ENCODE assay signal across 8 mouse cellular contexts in genomic region chr1:165771491-165771897, GRCm38 (mm10). TPM values are rescaled to one million over a fixed set of nuclear protein-coding genes. Genes with fewer than 3 reads are reported as not detected.
DNase-seq lines count a peak whose midpoint lies in the region; ATAC-seq and TF ChIP-seq lines count a peak whose summit lies in the region.

No protein-coding gene starts in this region.

- peak; percentile 24; the same call in 1 of the 2 replicates for ATAC-seq in embryonic facial prominence, embryonic 15.5 days (ENCODE audit: insufficient number of reproducible peaks, low FRiP score, low TSS enrichment, low read depth)
- ATAC-seq in heart, embryonic 11.5 days (replicated peaks; ENCODE audit: insufficient number of reproducible peaks, low FRiP score, low TSS enrichment): peak; percentile 48
- peak; percentile 68 for ATAC-seq in kidney, embryonic 15.5 days (replicated peaks; ENCODE audit: low FRiP score)
- peak; percentile 74 for ATAC-seq in liver, embryonic 14.5 days (ENCODE audit: insufficient read depth)
- peak; percentile 82 for ATAC-seq in stomach, embryonic 15.5 days (ENCODE audit: insufficient read depth, low FRiP score, low read depth)

- H3K4me3 ChIP-seq in bone marrow, adult 2 months (replicated peaks; ENCODE audit: control insufficient read depth, low read depth, low read length): no peak overlapping the region
- no peak overlapping the region for H3K4me3 ChIP-seq in embryonic facial prominence, embryonic 15.5 days (replicated peaks)
- no peak overlapping the region for H3K4me3 ChIP-seq in heart, embryonic 11.5 days (ENCODE audit: low read depth, low read length)
- no peak overlapping the region for H3K4me3 ChIP-seq in kidney, embryonic 15.5 days (replicated peaks)
- peak overlapping the region; percentile 19 to 42 for H3K4me3 ChIP-seq in liver, embryonic 14.5 days (ENCODE audit: insufficient read depth in 1 of 2, low read depth in 2 of 2, low read length in 2 of 2)
- H3K4me3 ChIP-seq in stomach, embryonic 15.5 days (replicated peaks): no peak overlapping the region

- no peak overlapping the region for H3K9ac ChIP-seq in embryonic facial prominence, embryonic 15.5 days
- H3K9ac ChIP-seq in heart, embryonic 11.5 days (ENCODE audit: low read depth, low read length): no peak overlapping the region
- no peak overlapping the region for H3K9ac ChIP-seq in kidney, embryonic 15.5 days
- no peak overlapping the region for H3K9ac ChIP-seq in liver, embryonic 14.5 days (replicated peaks)
- H3K9ac ChIP-seq in stomach, embryonic 15.5 days: no peak overlapping the region

- TF ChIP-seq EP300 in liver, embryonic 14.5 days (IDR thresholded peaks at IDR 0.05; ENCODE audit: low read depth): no peak

- no peak overlapping the region for H3K4me2 ChIP-seq in embryonic facial prominence, embryonic 15.5 days (replicated peaks)
- peak overlapping the region; percentile 43 for H3K4me2 ChIP-seq in heart, embryonic 11.5 days
- peak overlapping the region; percentile 40 for H3K4me2 ChIP-seq in kidney, embryonic 15.5 days
- peak overlapping the region; percentile 92 for H3K4me2 ChIP-seq in liver, embryonic 14.5 days (ENCODE audit: low read depth)
- peak overlapping the region; percentile 40 for H3K4me2 ChIP-seq in stomach, embryonic 15.5 days

- peak overlapping the region; percentile 9 for H3K27ac ChIP-seq in bone marrow, adult 2 months (ENCODE audit: control insufficient read depth, insufficient read depth, low read depth, low read length, poor library complexity)
- H3K27ac ChIP-seq in embryonic facial prominence, embryonic 15.5 days (replicated peaks): no peak overlapping the region
- 0 out of 2 replicates have a peak overlapping the region, but pooled peaks have one; percentile 29 for H3K27ac ChIP-seq in heart, embryonic 11.5 days (ENCODE audit: low read depth, low read length)
- no peak overlapping the region for H3K27ac ChIP-seq in kidney, embryonic 15.5 days
- peak overlapping the region; percentile 97 for H3K27ac ChIP-seq in liver, embryonic 14.5 days
- no peak overlapping the region for H3K27ac ChIP-seq in stomach, embryonic 15.5 days

- no peaks in the 10 kb centered on the region for H3K9me3 ChIP-seq in embryonic facial prominence, embryonic 15.5 days (replicated peaks)
- no peaks in the 10 kb centered on the region for H3K9me3 ChIP-seq in heart, embryonic 11.5 days (replicated peaks; ENCODE audit: control insufficient read depth, low read length)
- no peaks in the 10 kb centered on the region for H3K9me3 ChIP-seq in kidney, embryonic 15.5 days (replicated peaks)
- no peaks in the 10 kb centered on the region for H3K9me3 ChIP-seq in liver, embryonic 14.5 days (ENCODE audit: control insufficient read depth, low read length)
- H3K9me3 ChIP-seq in stomach, embryonic 15.5 days: no peaks in the 10 kb centered on the region

- DNase-seq in CD4-positive helper T cell, adult 2 months (ENCODE audit: low read depth, low spot score): peak; percentile 80
- peak; percentile 76 to 82 (median 77) for DNase-seq in liver, embryonic 14.5 days (ENCODE audit: low read depth in 3 of 3, low spot score in 3 of 3)
- peak; percentile 78 for DNase-seq in natural killer cell, adult 2 months (ENCODE audit: low spot score in 2 of 2)

- peak; percentile 90 for TF ChIP-seq CTCF in bone marrow, adult 2 months (IDR thresholded peaks at IDR 0.05; ENCODE audit: control insufficient read depth, insufficient read depth, low read length)
- peak; percentile 98 for TF ChIP-seq CTCF in liver, embryonic 14.5 days (IDR thresholded peaks at IDR 0.05; ENCODE audit: low read depth)

- TF ChIP-seq POLR2A in bone marrow, adult 2 months (IDR thresholded peaks at IDR 0.05; ENCODE audit: borderline replicate concordance, control insufficient read depth, low read depth, low read length): no peak

- H3K36me3 ChIP-seq in embryonic facial prominence, embryonic 15.5 days: 0 out of 2 replicates have a peak, but pooled peaks cover 5% of the 10 kb centered on the region
- peaks cover 4% of the 10 kb centered on the region for H3K36me3 ChIP-seq in heart, embryonic 11.5 days (ENCODE audit: control insufficient read depth, insufficient read depth, low read length)
- H3K36me3 ChIP-seq in kidney, embryonic 15.5 days: peaks cover 18% of the 10 kb centered on the region; the same call in 1 of the 2 replicates
- H3K36me3 ChIP-seq in liver, embryonic 14.5 days (replicated peaks; ENCODE audit: control insufficient read depth, insufficient read depth, low read depth): peaks cover 59% of the 10 kb centered on the region
- no peaks in the 10 kb centered on the region; the same call in 1 of the 2 replicates for H3K36me3 ChIP-seq in stomach, embryonic 15.5 days

- peaks cover 5% of the 10 kb centered on the region for H3K27me3 ChIP-seq in embryonic facial prominence, embryonic 15.5 days
- no peaks in the 10 kb centered on the region for H3K27me3 ChIP-seq in heart, embryonic 11.5 days (ENCODE audit: control insufficient read depth, insufficient read depth, low read length)
- H3K27me3 ChIP-seq in kidney, embryonic 15.5 days: peaks cover 6% of the 10 kb centered on the region; the same call in 1 of the 2 replicates
- H3K27me3 ChIP-seq in liver, embryonic 14.5 days (ENCODE audit: control insufficient read depth, insufficient read depth, low read length): no peaks in the 10 kb centered on the region
- no peaks in the 10 kb centered on the region for H3K27me3 ChIP-seq in stomach, embryonic 15.5 days (replicated peaks)

- 1% methylated on average over 12 of the region's 12 CpGs for WGBS in bone marrow, adult 2 months
- WGBS in embryonic facial prominence, embryonic 15.5 days: under 1% methylated on average over 12 of the region's 12 CpGs
- 0% methylated on average over 12 of the region's 12 CpGs for WGBS in heart, embryonic 11.5 days (ENCODE audit: insufficient replicate concordance)
- WGBS in kidney, embryonic 15.5 days: 3% methylated on average over 12 of the region's 12 CpGs
- under 1% methylated on average over 12 of the region's 12 CpGs for WGBS in liver, embryonic 14.5 days (ENCODE audit: insufficient replicate concordance)
- under 1% methylated on average over 12 of the region's 12 CpGs for WGBS in stomach, embryonic 15.5 days

- H3K4me1 ChIP-seq in bone marrow, adult 2 months (ENCODE audit: control insufficient read depth, insufficient read depth, low read length): peaks cover 6% of the 10 kb centered on the region
- peaks cover 12% of the 10 kb centered on the region for H3K4me1 ChIP-seq in embryonic facial prominence, embryonic 15.5 days
- H3K4me1 ChIP-seq in heart, embryonic 11.5 days (ENCODE audit: control insufficient read depth, insufficient read depth, low read length): peaks cover 18% of the 10 kb centered on the region
- H3K4me1 ChIP-seq in kidney, embryonic 15.5 days: peaks cover 13% of the 10 kb centered on the region
- H3K4me1 ChIP-seq in liver, embryonic 14.5 days (replicated peaks; ENCODE audit: control insufficient read depth in 2 of 2, insufficient read depth in 2 of 2, low read length in 1 of 2): peaks cover 32 to 52% of the 10 kb centered on the region in 2 experiments
- H3K4me1 ChIP-seq in stomach, embryonic 15.5 days: no peaks in the 10 kb centered on the region

RNA-seq across cellular contexts. Expression of gene Creg1, which starts 7.9 kb away (rescaled TPM):
- polyA plus RNA-seq in bone marrow, adult 2 months (2011; ENCODE audit: insufficient read depth, insufficient read length, low replicate concordance, missing spikeins): 288 and 312 TPM in 2 replicates
- 61.1 and 62.8 TPM in 2 replicates for polyA plus RNA-seq in embryonic facial prominence, embryonic 15.5 days (2015; fragmentation: Nextera tagmentation; extraction: Ambion mirVana)
- polyA plus RNA-seq in heart, embryonic 11.5 days (2014; fragmentation: Nextera tagmentation; extraction: Ambion mirVana): 108 and 109 TPM in 2 replicates
- 54.4 and 58.4 TPM in 2 replicates for polyA plus RNA-seq in kidney, embryonic 15.5 days (2015; fragmentation: Nextera tagmentation; extraction: Ambion mirVana)
- 81.8 and 106 TPM in 2 replicates for polyA plus RNA-seq in liver, embryonic 14.5 days (2012; rRNA removed)
- polyA plus RNA-seq in liver, embryonic 14.5 days (2014; fragmentation: Nextera tagmentation; extraction: Ambion mirVana): 369 and 390 TPM in 2 replicates
- polyA plus RNA-seq in stomach, embryonic 15.5 days (2015; fragmentation: Nextera tagmentation; extraction: Ambion mirVana): 107 and 111 TPM in 2 replicates

RNA-seq across cellular contexts. Expression of gene Cd247, which starts 17.0 kb away (rescaled TPM):
- 3.3 and 4.9 TPM in 2 replicates for polyA plus RNA-seq in bone marrow, adult 2 months (2011; ENCODE audit: insufficient read depth, insufficient read length, low replicate concordance, missing spikeins)
- polyA plus RNA-seq in embryonic facial prominence, embryonic 15.5 days (2015; fragmentation: Nextera tagmentation; extraction: Ambion mirVana): 0.99 and 1.00 TPM in 2 replicates
- 0.64 and 0.90 TPM in 2 replicates for polyA plus RNA-seq in heart, embryonic 11.5 days (2014; fragmentation: Nextera tagmentation; extraction: Ambion mirVana)
- 0.66 and 0.69 TPM in 2 replicates for polyA plus RNA-seq in kidney, embryonic 15.5 days (2015; fragmentation: Nextera tagmentation; extraction: Ambion mirVana)
- polyA plus RNA-seq in liver, embryonic 14.5 days (2012; rRNA removed): 0.04 and 0.07 TPM in 2 replicates
- 0.16 and 0.47 TPM in 2 replicates for polyA plus RNA-seq in liver, embryonic 14.5 days (2014; fragmentation: Nextera tagmentation; extraction: Ambion mirVana)
- 0.55 and 0.73 TPM in 2 replicates for polyA plus RNA-seq in stomach, embryonic 15.5 days (2015; fragmentation: Nextera tagmentation; extraction: Ambion mirVana)

Comparison
In these comparisons a context has a peak if more than half of its experiments do, and no peak if none do; other contexts are left out.
1. H3K27ac ChIP-seq: peak in bone marrow, adult 2 months (single experiment), heart, embryonic 11.5 days (single experiment) and liver, embryonic 14.5 days (single experiment); none in embryonic facial prominence, embryonic 15.5 days (single experiment), kidney, embryonic 15.5 days (single experiment) and stomach, embryonic 15.5 days (single experiment).
2. H3K4me3 ChIP-seq: peak in liver, embryonic 14.5 days (2 of 2); none in bone marrow, adult 2 months (single experiment), embryonic facial prominence, embryonic 15.5 days (single experiment), heart, embryonic 11.5 days (single experiment), kidney, embryonic 15.5 days (single experiment) and stomach, embryonic 15.5 days (single experiment).
3. ATAC-seq: peak in every context shown above with its lines; median percentile 82 in stomach, embryonic 15.5 days; 74 in liver, embryonic 14.5 days; 68 in kidney, embryonic 15.5 days; 48 in heart, embryonic 11.5 days; 24 in embryonic facial prominence, embryonic 15.5 days.
4. Peak in every context shown above with its lines, with median percentiles within 50 percentile points of each other: DNase-seq.